Mouse (Mus musculus): ENCODE measurements around the gene Spryd4.
"Not testable (repeated sequence)": the region's sequence is repeated elsewhere in the genome, so short reads cannot be mapped to it uniquely, and the experiment has no call there.

- not testable (repeated sequence) for TF ChIP-seq EP300, CTCF (IDR thresholded peaks at IDR 0.05; ENCODE audit: low read depth)
Measured at GRCm38 (mm10) chr10:128165726-128166125, 45.9 kb downstream of the Spryd4 start.
